Mouse (Mus musculus) MEL (cell line): ENCODE measurements around the gene Gm17018. TPM values are rescaled to one million over a fixed set of nuclear protein-coding genes. Genes with fewer than 3 reads are reported as not detected.
A peak's percentile ranks its signal among the peaks of the same experiment; 100 is the strongest.

Source experiments
- DNase-seq: peaks from one replicate; pipeline ENCODE4 v3.0.0; 2011; ENCODE audit warnings: low read depth, low spot score
- H3K27ac ChIP-seq: 2 replicates; pipeline ENCODE4 v1.5.1; 2012; ENCODE audit warnings: low read depth, mild to moderate bottlenecking, control low read depth, low read length, moderate library complexity; ENCODE audit not compliant: control insufficient read depth
- H3K27me3 ChIP-seq, 2 experiments: fragments of 150-350 bp in 1 of 2; sonication (generic) in 1 of 2; 2 replicates each; pipeline ENCODE4 v1.6.1; 2012; ENCODE audit warnings: low read length in 2 of 2, mild to moderate bottlenecking in 2 of 2, improper control_type of control experiment in 1 of 2, moderate library complexity in 1 of 2; ENCODE audit not compliant: insufficient read depth in 2 of 2, control insufficient read depth in 1 of 2
- H3K36me3 ChIP-seq, 2 experiments: 2 replicates each; pipeline ENCODE4 v1.6.1; 2012 to 2014; ENCODE audit warnings: low read length in 2 of 2, improper control_type of control experiment in 1 of 2, inconsistent platforms in 1 of 2, mild to moderate bottlenecking in 1 of 2; ENCODE audit not compliant: insufficient read depth in 2 of 2, control insufficient read depth in 1 of 2
- H3K4me1 ChIP-seq, 2 experiments: fragments of 150-350 bp in 1 of 2; sonication (generic) in 1 of 2; 2 replicates each; pipeline ENCODE4 v1.6.1; 2012; ENCODE audit warnings: low read length in 2 of 2, improper control_type of control experiment in 1 of 2, mild to moderate bottlenecking in 1 of 2; ENCODE audit not compliant: insufficient read depth in 2 of 2, control insufficient read depth in 1 of 2
- H3K4me3 ChIP-seq, 2 experiments: fragments of 150-350 bp in 1 of 2; sonication (generic) in 1 of 2; 2 replicates each; pipeline ENCODE4 v1.5.1; 2012; ENCODE audit warnings: low read depth in 2 of 2, low read length in 2 of 2, mild to moderate bottlenecking in 2 of 2, moderate library complexity in 2 of 2, control low read depth in 1 of 2, improper control_type of control experiment in 1 of 2; ENCODE audit not compliant: control insufficient read depth in 1 of 2, insufficient read depth in 1 of 2
- H3K79me2 ChIP-seq: 2 replicates; pipeline ENCODE4 v1.6.1; 2012; ENCODE audit warnings: mild to moderate bottlenecking, low read length, moderate library complexity; ENCODE audit not compliant: control insufficient read depth, poor library complexity, insufficient read depth
- H3K9ac ChIP-seq: 2 replicates; pipeline ENCODE4 v1.6.1; 2012; ENCODE audit warnings: low read depth, mild to moderate bottlenecking, control low read depth, low read length, moderate library complexity; ENCODE audit not compliant: control insufficient read depth, poor library complexity, severe bottlenecking
- H3K9me3 ChIP-seq: fragments of 150-350 bp; sonication (generic); replicated peaks from 2 replicates; pipeline ENCODE4 v1.6.1; 2012; ENCODE audit warnings: mild to moderate bottlenecking, low read length, improper control_type of control experiment, moderate library complexity; ENCODE audit not compliant: insufficient read depth
- BHLHE40 ChIP-seq: IDR thresholded peaks from 2 replicates; pipeline ENCODE4 v1.6.1; 2012; ENCODE audit warnings: low read depth, mild to moderate bottlenecking, inconsistent platforms, low read length, improper control_type of control experiment, borderline replicate concordance
- CHD1 ChIP-seq: IDR thresholded peaks from 2 replicates; pipeline ENCODE4 v1.6.1; 2012; ENCODE audit warnings: low read depth, mild to moderate bottlenecking, inconsistent platforms, low read length, improper control_type of control experiment
- CHD2 ChIP-seq: IDR thresholded peaks from 2 replicates; pipeline ENCODE4 v1.6.1; 2011; ENCODE audit warnings: low read length, improper control_type of control experiment
- CTCF ChIP-seq, 3 experiments: IDR thresholded peaks in 2 of 3; conservative IDR thresholded peaks in 1 of 3; 2 replicates each; pipeline ENCODE4 v1.5.1; 2011 to 2012; ENCODE audit warnings: low read length in 3 of 3, low read depth in 2 of 3, mild to moderate bottlenecking in 2 of 3, improper control_type of control experiment in 1 of 3, inconsistent platforms in 1 of 3, mixed read lengths in 1 of 3, moderate library complexity in 1 of 3; ENCODE audit not compliant: control insufficient read depth in 1 of 3, insufficient read depth in 1 of 3, poor library complexity in 1 of 3, severe bottlenecking in 1 of 3
- ELF1 ChIP-seq: IDR thresholded peaks from 2 replicates; pipeline ENCODE4 v1.6.1; 2014; ENCODE audit warnings: low read depth, mild to moderate bottlenecking, inconsistent platforms, low read length, improper control_type of control experiment, moderate library complexity
- EP300 ChIP-seq, 2 experiments: IDR thresholded peaks; 2 replicates each; pipeline ENCODE4 v1.6.1; 2011; ENCODE audit warnings: improper control_type of control experiment in 2 of 2, low read length in 2 of 2, low read depth in 1 of 2, mild to moderate bottlenecking in 1 of 2
- ETS1 ChIP-seq: IDR thresholded peaks from 2 replicates; pipeline ENCODE4 v1.6.1; 2012; ENCODE audit warnings: low read depth, mild to moderate bottlenecking, inconsistent platforms, low read length, improper control_type of control experiment, moderate library complexity
- GABPA ChIP-seq: IDR thresholded peaks from 2 replicates; pipeline ENCODE4 v1.6.1; 2012; ENCODE audit warnings: low read depth, mild to moderate bottlenecking, inconsistent platforms, low read length, improper control_type of control experiment, moderate library complexity
- GATA1 ChIP-seq: IDR thresholded peaks from 2 replicates; pipeline ENCODE4 v1.6.1; 2011; ENCODE audit warnings: low read depth, low read length, improper control_type of control experiment
- HCFC1 ChIP-seq: IDR thresholded peaks from 2 replicates; pipeline ENCODE4 v1.6.1; 2012; ENCODE audit warnings: low read depth, mild to moderate bottlenecking, inconsistent platforms, low read length, improper control_type of control experiment, moderate library complexity
- JUND ChIP-seq: IDR thresholded peaks from 2 replicates; pipeline ENCODE4 v1.6.1; 2011; ENCODE audit warnings: low read depth, mild to moderate bottlenecking, improper control_type of control experiment, low read length
- MAFK ChIP-seq: IDR thresholded peaks from 2 replicates; pipeline ENCODE4 v1.6.1; 2011; ENCODE audit warnings: low read depth, mild to moderate bottlenecking, low read length, improper control_type of control experiment, borderline replicate concordance
- MAZ ChIP-seq: IDR thresholded peaks from 2 replicates; pipeline ENCODE4 v1.6.1; 2012; ENCODE audit warnings: low read depth, mild to moderate bottlenecking, inconsistent platforms, low read length, improper control_type of control experiment
- MEF2A ChIP-seq: IDR thresholded peaks from 2 replicates; pipeline ENCODE4 v1.6.1; 2014; ENCODE audit warnings: low read depth, mild to moderate bottlenecking, inconsistent platforms, low read length, improper control_type of control experiment; ENCODE audit not compliant: poor library complexity, insufficient replicate concordance, severe bottlenecking; ENCODE audit errors: extremely low read depth
- MXI1 ChIP-seq: IDR thresholded peaks from 2 replicates; pipeline ENCODE4 v1.6.1; 2011; ENCODE audit warnings: mild to moderate bottlenecking, low read depth, low read length, improper control_type of control experiment
- MYB ChIP-seq: IDR thresholded peaks from 2 replicates; pipeline ENCODE4 v1.6.1; 2011; ENCODE audit warnings: mild to moderate bottlenecking, low read depth, low read length, improper control_type of control experiment
- MYC ChIP-seq: IDR thresholded peaks from 2 replicates; pipeline ENCODE4 v1.6.1; 2011; ENCODE audit warnings: low read depth, mild to moderate bottlenecking, low read length, improper control_type of control experiment, moderate library complexity
- NELFE ChIP-seq: IDR thresholded peaks from 2 replicates; pipeline ENCODE4 v1.6.1; 2011; ENCODE audit warnings: low read depth, low read length, improper control_type of control experiment
- NRF1 ChIP-seq: IDR thresholded peaks from 2 replicates; pipeline ENCODE4 v1.6.1; 2014; ENCODE audit warnings: low read depth, mild to moderate bottlenecking, inconsistent platforms, low read length, improper control_type of control experiment, moderate library complexity; ENCODE audit not compliant: poor library complexity, insufficient read depth, severe bottlenecking
- POLR2AphosphoS5 ChIP-seq: IDR thresholded peaks from 2 replicates; pipeline ENCODE4 v1.6.1; 2012; ENCODE audit warnings: low read depth, borderline replicate concordance, mild to moderate bottlenecking, inconsistent platforms, low read length, moderate library complexity, mixed read lengths
- RAD21 ChIP-seq: IDR thresholded peaks from 2 replicates; pipeline ENCODE4 v1.6.1; 2011; ENCODE audit warnings: mild to moderate bottlenecking, low read depth, low read length, improper control_type of control experiment
- RCOR1 ChIP-seq: IDR thresholded peaks from 2 replicates; pipeline ENCODE4 v1.6.1; 2012; ENCODE audit warnings: low read depth, mild to moderate bottlenecking, inconsistent platforms, low read length, improper control_type of control experiment
- SIN3A ChIP-seq: IDR thresholded peaks from 2 replicates; pipeline ENCODE4 v1.6.1; 2012; ENCODE audit warnings: low read length, improper control_type of control experiment, inconsistent platforms
- SMC3 ChIP-seq: IDR thresholded peaks from 2 replicates; pipeline ENCODE4 v1.6.1; 2011; ENCODE audit warnings: low read depth, low read length, improper control_type of control experiment
- TAL1 ChIP-seq: IDR thresholded peaks from 2 replicates; pipeline ENCODE4 v1.6.1; 2012; ENCODE audit warnings: mild to moderate bottlenecking, inconsistent platforms, low read length, moderate library complexity, mixed read lengths
- TBP ChIP-seq: IDR thresholded peaks from 2 replicates; pipeline ENCODE4 v1.8.0; 2011; ENCODE audit warnings: low read depth, low read length, improper control_type of control experiment
- TCF12 ChIP-seq: IDR thresholded peaks from 2 replicates; pipeline ENCODE4 v1.6.1; 2014; ENCODE audit warnings: low read depth, mild to moderate bottlenecking, inconsistent platforms, low read length, improper control_type of control experiment, moderate library complexity
- UBTF ChIP-seq: IDR thresholded peaks from 2 replicates; pipeline ENCODE4 v1.6.1; 2012; ENCODE audit warnings: low read depth, mild to moderate bottlenecking, inconsistent platforms, low read length, improper control_type of control experiment, moderate library complexity, borderline replicate concordance; ENCODE audit not compliant: insufficient read depth
- USF1 ChIP-seq: IDR thresholded peaks from 2 replicates; pipeline ENCODE4 v1.6.1; 2014; ENCODE audit warnings: low read depth, mild to moderate bottlenecking, inconsistent platforms, low read length, improper control_type of control experiment, moderate library complexity
- USF2 ChIP-seq, 2 experiments: IDR thresholded peaks; 2 replicates each; pipeline ENCODE4 v1.6.1; 2011 to 2012; ENCODE audit warnings: improper control_type of control experiment in 2 of 2, low read length in 2 of 2, borderline replicate concordance in 1 of 2, inconsistent platforms in 1 of 2, low read depth in 1 of 2, mild to moderate bottlenecking in 1 of 2; ENCODE audit not compliant: insufficient read depth in 1 of 2
- ZC3H11A ChIP-seq: IDR thresholded peaks from 2 replicates; pipeline ENCODE4 v1.6.1; 2012; ENCODE audit warnings: low read depth, mild to moderate bottlenecking, inconsistent platforms, low read length, improper control_type of control experiment
- ZKSCAN1 ChIP-seq: IDR thresholded peaks from 2 replicates; pipeline ENCODE4 v1.6.1; 2012; ENCODE audit warnings: low read depth, mild to moderate bottlenecking, inconsistent platforms, low read length, improper control_type of control experiment, moderate library complexity
- ZMIZ1 ChIP-seq: IDR thresholded peaks from 2 replicates; pipeline ENCODE4 v1.6.1; 2012; ENCODE audit warnings: low read depth, mild to moderate bottlenecking, inconsistent platforms, low read length, improper control_type of control experiment, moderate library complexity
- ZNF384 ChIP-seq: IDR thresholded peaks from 2 replicates; pipeline ENCODE4 v1.6.1; 2012; ENCODE audit warnings: low read depth, mild to moderate bottlenecking, inconsistent platforms, low read length, improper control_type of control experiment
- polyA plus RNA-seq, 2 experiments: library from polyadenylated mRNA; stranded (reverse) in 1 of 2; unstranded in 1 of 2; fragments of >175 nt in 1 of 2; fragments of >200 nt in 1 of 2; gene quantifications; 2 replicates each; pipeline versions ENCODE4 v1.2.1 to v1.2.4; 2012; ENCODE audit warnings: low replicate concordance in 2 of 2, low read depth in 1 of 2; ENCODE audit not compliant: insufficient read length in 2 of 2, insufficient read depth in 1 of 2, missing spikeins in 1 of 2
- total RNA-seq: library from RNA; depleted of rRNA; stranded (reverse); fragments of 300-350 nt; gene quantifications from 2 replicates; pipeline ENCODE4 v1.2.3, GENCODE M21; 2012; rRNA removed

The Gm17018 gene
- total RNA-seq (31.7 and 34.9 TPM in 2 replicates), polyA plus RNA-seq (10 to 100 TPM in 1 of 2 experiments, not detected in 1; 62.6 TPM)

DNA sequence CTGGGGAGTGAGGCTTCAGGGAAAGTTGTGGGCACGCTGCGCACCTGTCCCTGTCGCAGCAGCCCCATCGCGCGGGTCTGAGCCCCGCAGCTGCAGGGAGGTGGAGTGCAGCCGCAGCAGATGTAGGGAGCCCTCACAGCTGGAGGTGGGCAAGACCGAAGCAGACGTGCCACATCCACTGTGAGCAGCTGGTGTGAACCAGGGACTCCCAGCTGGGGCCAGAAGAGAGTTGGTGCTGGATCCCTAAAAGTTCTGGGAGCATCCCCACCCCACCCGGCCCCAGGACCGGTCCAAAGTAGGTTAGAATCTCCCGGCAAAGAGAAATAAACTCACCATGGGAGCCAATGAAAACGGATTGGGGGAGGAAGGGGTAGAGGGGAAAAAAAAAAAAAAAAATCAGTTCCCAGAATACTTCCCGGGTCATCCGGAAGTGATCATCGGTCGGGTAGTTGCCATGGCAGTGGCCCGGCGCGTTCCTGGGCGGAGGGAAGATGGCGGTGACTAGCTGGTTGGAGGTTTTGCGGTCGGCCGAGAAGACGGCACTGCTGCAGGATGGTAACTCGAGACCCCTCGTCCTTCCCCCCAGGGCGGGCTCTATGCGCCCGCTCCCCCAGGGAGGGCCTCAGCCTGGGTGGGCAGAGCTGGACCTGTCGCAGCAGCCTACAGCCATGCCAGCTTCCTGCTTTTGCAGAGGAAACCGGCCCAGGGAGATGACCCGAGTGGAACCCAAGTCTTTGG is at the start of gene Gm17018, which contains the start of gene Poll:
Gene Gm17018, plus strand, starts transcription at position 463 of the 738 bp plus-strand sequence.
Gene Poll, minus strand, starts transcription at position 379 of the 738 bp plus-strand sequence.
- no peaks in the 10 kb centered on the region for H3K9me3 ChIP-seq
- peak within 1 kb of the TSS; percentile 75 for H3K9ac ChIP-seq
- peak within 1 kb of the TSS; percentile 6; the same call in 1 of the 2 replicates for H3K27ac ChIP-seq
- peaks cover 4% of the 10 kb centered on the region; the same call in 1 of the 2 replicates for H3K79me2 ChIP-seq
- DNase-seq, result peak; percentile 92
- H3K27me3 ChIP-seq, result no peaks in the 10 kb centered on the region
- H3K4me1 ChIP-seq, result peaks cover 1 to 26% of the 10 kb centered on the region in 2 experiments; a peak in 3 of 4 replicates
- H3K4me3 ChIP-seq, result peak within 1 kb of the TSS; percentile 82 to 90
- H3K36me3 ChIP-seq, result peaks cover 0 to 16% of the 10 kb centered on the region in 2 experiments; a peak in 2 of 4 replicates
- TF ChIP-seq EP300 (IDR thresholded peaks at IDR 0.05; ENCODE audit: low read depth in 1 of 2, low read length in 2 of 2), result no peak; a peak in 2 of 4 replicates
- no peak for TF ChIP-seq ZC3H11A
- no peak for TF ChIP-seq USF2 (IDR thresholded peaks at IDR 0.05; ENCODE audit: borderline replicate concordance in 1 of 2, insufficient read depth in 1 of 2, low read depth in 1 of 2, low read length in 2 of 2)
- no peak for TF ChIP-seq CHD1
- no peak for TF ChIP-seq SMC3
- TF ChIP-seq RAD21, result no peak
- peak; percentile 100 for TF ChIP-seq SIN3A
- no peak for TF ChIP-seq USF1
- TF ChIP-seq JUND, result no peak
- TF ChIP-seq ETS1, result no peak; the same call in 1 of the 2 replicates
- peak; percentile 100 for TF ChIP-seq ZNF384
- peak; percentile 73 for TF ChIP-seq MAZ
- no peak for TF ChIP-seq POLR2AphosphoS5
- TF ChIP-seq MYC, result 0 out of 2 replicates have a peak, but pooled peaks have one; percentile 56
- TF ChIP-seq MYB, result no peak
- no peak for TF ChIP-seq GABPA
- no peak for TF ChIP-seq BHLHE40
- peak; percentile 74 for TF ChIP-seq TBP
- TF ChIP-seq MEF2A, result no peak
- TF ChIP-seq CTCF (IDR thresholded peaks at IDR 0.05 in 2 of 3, conservative IDR thresholded peaks at IDR 0.05 in 1 of 3; ENCODE audit: control insufficient read depth in 1 of 3, insufficient read depth in 1 of 3, low read depth in 2 of 3, low read length in 3 of 3, poor library complexity in 1 of 3, severe bottlenecking in 1 of 3), result no peak
- peak; percentile 95 for TF ChIP-seq MXI1
- peak; percentile 80 for TF ChIP-seq ELF1
- TF ChIP-seq TAL1, result no peak
- no peak for TF ChIP-seq GATA1
- TF ChIP-seq UBTF, result no peak
- TF ChIP-seq CHD2, result peak; percentile 82
- TF ChIP-seq TCF12, result no peak; the same call in 1 of the 2 replicates
- no peak for TF ChIP-seq NRF1
- TF ChIP-seq ZKSCAN1, result peak; percentile 69; the same call in 1 of the 2 replicates
- peak; percentile 96 for TF ChIP-seq HCFC1
- TF ChIP-seq NELFE, result peak; percentile 71
- no peak for TF ChIP-seq MAFK
- TF ChIP-seq ZMIZ1, result no peak
- TF ChIP-seq RCOR1, result 0 out of 2 replicates have a peak, but pooled peaks have one; percentile 63
